Mouse (Mus musculus) midbrain, embryonic 16.5 days (tissue): ENCODE measurements at regions not wholly inside any gene's neighbourhood (a gene's known extent, or its start where the extent isn't known, plus 50 kb on each side); places are given as distances from the start of the nearest gene placed in this dataset.

ENCODE experiments used
- ATAC-seq: fragments of 200-750 bp; cut with Nextera tagmentation; 2 replicates; pipeline ENCODE4 v1.8.0; 2017; ENCODE audit warnings: moderate TSS enrichment
- H3K27ac ChIP-seq: fragments of 300-500 bp; sonication (generic); 2 replicates; pipeline ENCODE4 v1.5.1; 2014; ENCODE audit warnings: mild to moderate bottlenecking, low read length, mixed read lengths
- H3K27me3 ChIP-seq: fragments of 300-500 bp; sonication (generic); 2 replicates; pipeline ENCODE4 v1.6.1; 2014; ENCODE audit warnings: low read depth, low read length, mixed read lengths; ENCODE audit not compliant: control insufficient read depth, insufficient read depth
- H3K36me3 ChIP-seq: fragments of 300-500 bp; sonication (generic); 2 replicates; pipeline ENCODE4 v1.6.1; 2014; ENCODE audit warnings: mild to moderate bottlenecking, low read length, moderate library complexity, mixed read lengths; ENCODE audit not compliant: control insufficient read depth, insufficient read depth
- H3K4me1 ChIP-seq: fragments of 300-500 bp; sonication (generic); 2 replicates; pipeline ENCODE4 v1.6.1; 2014; ENCODE audit warnings: mild to moderate bottlenecking, low read length, mixed read lengths; ENCODE audit not compliant: control insufficient read depth, insufficient read depth
- H3K4me2 ChIP-seq: fragments of 300-500 bp; sonication (generic); 2 replicates; pipeline ENCODE4 v1.6.1; 2014; ENCODE audit warnings: mild to moderate bottlenecking, low read length, mixed read lengths
- H3K4me3 ChIP-seq: fragments of 300-500 bp; sonication (generic); 2 replicates; pipeline ENCODE4 v1.5.1; 2014; ENCODE audit warnings: low read depth, mild to moderate bottlenecking, low read length, moderate library complexity, mixed read lengths
- H3K9ac ChIP-seq: fragments of 300-500 bp; sonication (generic); 2 replicates; pipeline ENCODE4 v1.6.1; 2014; ENCODE audit warnings: low read depth, low read length, mixed read lengths
- H3K9me3 ChIP-seq: fragments of 300-500 bp; sonication (generic); replicated peaks from 2 replicates; pipeline ENCODE4 v1.6.1; 2014; ENCODE audit warnings: mild to moderate bottlenecking, low read length, mixed read lengths; ENCODE audit not compliant: control insufficient read depth, poor library complexity, severe bottlenecking
- WGBS: fragments of 180-500 bp; shearing (Covaris S2); extraction: QIAGEN DNeasy Blood & Tissue Kit; methylation state at CpG from one replicate; pipeline ENCODE4 v1.1.7; 2014; 5-methylcytosine and 5-hydroxymethylcytosine counted together

- H3K4me2 ChIP-seq: no peak overlapping the region
- no peak overlapping the region for H3K27ac ChIP-seq
- no peaks in the 10 kb centered on the region for H3K9me3 ChIP-seq
- no peaks in the 10 kb centered on the region for H3K4me1 ChIP-seq
- no peaks in the 10 kb centered on the region for H3K36me3 ChIP-seq
- no peaks in the 10 kb centered on the region; the same call in 1 of the 2 replicates for H3K27me3 ChIP-seq
- 11% methylated on average over 3 of the region's 3 CpGs for WGBS
- no peak overlapping the region for H3K4me3 ChIP-seq
- H3K9ac ChIP-seq: no peak overlapping the region
- no peak for ATAC-seq
These were observed 68.7 kb upstream of the Itprid2 start for GRCm38 (mm10) chr2:79566280-79566933.

GRCm38 (mm10) chr2:79567413-79567934 is 67.7 kb upstream of the Itprid2 start:
- H3K9ac ChIP-seq: no peak overlapping the region
- no peak for ATAC-seq
- no peak overlapping the region for H3K4me2 ChIP-seq
- no peak overlapping the region for H3K27ac ChIP-seq
- no peaks in the 10 kb centered on the region for H3K9me3 ChIP-seq
- H3K4me1 ChIP-seq: no peaks in the 10 kb centered on the region
- H3K27me3 ChIP-seq: no peaks in the 10 kb centered on the region; the same call in 1 of the 2 replicates
- 63% methylated on average over 3 of the region's 3 CpGs for WGBS
- H3K4me3 ChIP-seq: no peak overlapping the region
- H3K36me3 ChIP-seq: no peaks in the 10 kb centered on the region

- no peak overlapping the region for H3K4me3 ChIP-seq
- no peak for ATAC-seq
- 86% methylated on average over 1 of the region's 1 CpGs for WGBS
These were observed 65.5 kb upstream of the Itprid2 start for GRCm38 (mm10) chr2:79569663-79570062.

GRCm38 (mm10) chr2:79571910-79572309 is 63.2 kb upstream of the Itprid2 start:
- Histone ChIP-seq H3K36me3 (no peaks in the 10 kb centered on the region), H3K4me3 (no peak overlapping the region), H3K4me1 (no peaks in the 10 kb centered on the region), H3K27me3 (no peaks in the 10 kb centered on the region; the same call in 1 of the 2 replicates), H3K4me2 (no peak overlapping the region), H3K9me3 (no peaks in the 10 kb centered on the region), H3K9ac (no peak overlapping the region), H3K27ac (no peak overlapping the region)
- ATAC-seq: no peak
- WGBS: 83% methylated on average over 5 of the region's 5 CpGs

More at GRCm38 (mm10) chr2:79569663-79570062, 65.5 kb upstream of the Itprid2 start:
- Histone ChIP-seq H3K9ac (no peak overlapping the region), H3K27me3 (no peaks in the 10 kb centered on the region; the same call in 1 of the 2 replicates), H3K4me2 (no peak overlapping the region), H3K36me3 (no peaks in the 10 kb centered on the region), H3K4me1 (no peaks in the 10 kb centered on the region), H3K9me3 (no peaks in the 10 kb centered on the region), H3K27ac (no peak overlapping the region)

GRCm38 (mm10) chr2:79575074-79575473 is 60.1 kb upstream of the Itprid2 start:
- no peak overlapping the region for H3K27ac ChIP-seq
- H3K4me1 ChIP-seq: no peaks in the 10 kb centered on the region
- no peaks in the 10 kb centered on the region for H3K27me3 ChIP-seq
- no peaks in the 10 kb centered on the region for H3K36me3 ChIP-seq
- ATAC-seq: no peak
- WGBS: 76% methylated on average over 6 of the region's 6 CpGs
- H3K4me3 ChIP-seq: no peak overlapping the region
- no peaks in the 10 kb centered on the region for H3K9me3 ChIP-seq
- no peak overlapping the region for H3K4me2 ChIP-seq
- no peak overlapping the region for H3K9ac ChIP-seq

- Histone ChIP-seq H3K4me1 (no peaks in the 10 kb centered on the region), H3K36me3 (no peaks in the 10 kb centered on the region), H3K27me3 (no peaks in the 10 kb centered on the region), H3K4me3 (no peak overlapping the region), H3K9me3 (no peaks in the 10 kb centered on the region), H3K27ac (no peak overlapping the region), H3K4me2 (no peak overlapping the region), H3K9ac (no peak overlapping the region)
- no peak for ATAC-seq
- WGBS: 69% methylated on average over 7 of the region's 7 CpGs
These were observed 50.0 kb upstream of the Itprid2 start for GRCm38 (mm10) chr2:79585022-79585774.
